Mouse (Mus musculus): ENCODE data around the gene Gm10382. TPM values are rescaled to one million over a fixed set of nuclear protein-coding genes. Genes with fewer than 3 reads are reported as not detected.
"Not testable (repeated sequence)": the region's sequence is repeated elsewhere in the genome, so short reads cannot be mapped to it uniquely, and the experiment has no call there.

The Gm10382 gene
- polyA plus RNA-seq, 1 experiment from 2014 or later, result 0.58 TPM

- not testable (repeated sequence) for H3K27me3 ChIP-seq (ENCODE audit: control insufficient read depth, insufficient read depth, low read length); H3K4me2 ChIP-seq (ENCODE audit: low read length); H3K9me3 ChIP-seq (ENCODE audit: control insufficient read depth, low read length); DNase-seq; H3K27ac ChIP-seq (replicated peaks; ENCODE audit: low read depth, low read length); H3K4me3 ChIP-seq (replicated peaks; ENCODE audit: low read depth, low read length); ATAC-seq (ENCODE audit: low FRiP score, low TSS enrichment); H3K4me1 ChIP-seq (ENCODE audit: control insufficient read depth, insufficient read depth, low read length); H3K9ac ChIP-seq (replicated peaks; ENCODE audit: low read length)
- peaks cover 48% of the 10 kb centered on the region for H3K36me3 ChIP-seq (ENCODE audit: control insufficient read depth, insufficient read depth, low read length)
- 90% methylated on average over 8 of the region's 8 CpGs for WGBS
These were observed 23.4 kb downstream of the Gm10382 start for GRCm38 (mm10) chr5:125412536-125412935.

- 83% methylated on average over 4 of the region's 4 CpGs for WGBS
These were observed 24.6 kb downstream of the Gm10382 start for GRCm38 (mm10) chr5:125413763-125414162.

DNA sequence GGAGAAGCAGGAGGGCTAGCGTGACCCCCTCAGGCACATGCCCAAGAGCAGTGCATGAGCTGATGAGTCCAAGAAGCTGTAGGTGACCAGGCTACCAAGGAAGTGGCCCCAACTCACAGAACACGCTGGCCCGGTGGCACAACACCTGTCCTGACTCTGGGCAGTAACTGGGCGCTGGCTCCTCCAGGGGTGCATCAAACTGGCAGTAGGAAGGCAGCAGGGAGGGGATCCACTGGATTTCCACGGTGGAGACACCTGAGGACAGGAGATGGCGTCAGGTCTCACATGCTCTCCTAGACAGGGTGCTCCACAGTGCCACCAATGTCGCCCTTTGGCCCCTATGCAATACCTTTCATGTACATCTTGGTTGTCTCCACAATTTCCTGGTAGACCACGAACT, 27.1 kb downstream of the Gm10382 start:
- ATAC-seq (ENCODE audit: low FRiP score, low TSS enrichment), result no peak
- no peak overlapping the region for H3K4me3 ChIP-seq (replicated peaks; ENCODE audit: low read depth, low read length)
- WGBS, result 95% methylated on average over 8 of the region's 8 CpGs
- H3K36me3 ChIP-seq (ENCODE audit: control insufficient read depth, insufficient read depth, low read length), result peaks cover 84% of the 10 kb centered on the region
- H3K9ac ChIP-seq (replicated peaks; ENCODE audit: low read length), result no peak overlapping the region
- no peaks in the 10 kb centered on the region for H3K9me3 ChIP-seq (ENCODE audit: control insufficient read depth, low read length)
- DNase-seq, result no peak
- H3K4me2 ChIP-seq (ENCODE audit: low read length), result no peak overlapping the region
- H3K27ac ChIP-seq (replicated peaks; ENCODE audit: low read depth, low read length), result no peak overlapping the region
- no peaks in the 10 kb centered on the region for H3K4me1 ChIP-seq (ENCODE audit: control insufficient read depth, insufficient read depth, low read length)
- no peaks in the 10 kb centered on the region for H3K27me3 ChIP-seq (ENCODE audit: control insufficient read depth, insufficient read depth, low read length)

More at GRCm38 (mm10) chr5:125413763-125414162, 24.6 kb downstream of the Gm10382 start:
- no peak overlapping the region for H3K4me3 ChIP-seq (replicated peaks; ENCODE audit: low read depth, low read length)
- no peak overlapping the region for H3K27ac ChIP-seq (replicated peaks; ENCODE audit: low read depth, low read length)
- no peak overlapping the region for H3K9ac ChIP-seq (replicated peaks; ENCODE audit: low read length)
- H3K27me3 ChIP-seq (ENCODE audit: control insufficient read depth, insufficient read depth, low read length), result no peaks in the 10 kb centered on the region
- DNase-seq (no peak), ATAC-seq (ENCODE audit: low FRiP score, low TSS enrichment) (no peak)
- no peaks in the 10 kb centered on the region for H3K4me1 ChIP-seq (ENCODE audit: control insufficient read depth, insufficient read depth, low read length)
- H3K9me3 ChIP-seq (ENCODE audit: control insufficient read depth, low read length), result no peaks in the 10 kb centered on the region
- peaks cover 60% of the 10 kb centered on the region for H3K36me3 ChIP-seq (ENCODE audit: control insufficient read depth, insufficient read depth, low read length)
- H3K4me2 ChIP-seq (ENCODE audit: low read length), result no peak overlapping the region

DNA sequence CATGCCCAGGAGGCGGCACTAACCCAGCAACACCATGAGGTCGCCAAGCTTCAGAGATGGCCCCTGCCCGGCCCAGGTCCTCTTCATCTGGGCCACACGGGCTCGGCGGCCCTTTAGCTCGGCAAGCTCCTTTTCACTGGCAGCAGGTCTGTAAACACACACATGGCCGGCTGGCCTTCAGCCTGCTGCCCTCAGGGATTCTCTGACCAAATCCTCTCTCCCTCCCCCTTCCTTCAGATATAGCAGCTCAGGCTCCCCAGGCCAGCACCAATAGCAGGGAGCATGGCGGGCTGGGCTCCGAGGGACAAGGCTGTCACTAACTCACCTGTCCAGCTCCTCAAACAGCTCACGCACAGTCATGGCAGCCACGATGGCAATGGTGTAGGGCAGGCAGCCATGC, 29.5 kb downstream of the Gm10382 start:
- no peaks in the 10 kb centered on the region for H3K9me3 ChIP-seq (ENCODE audit: control insufficient read depth, low read length)
- no peak overlapping the region for H3K4me3 ChIP-seq (replicated peaks; ENCODE audit: low read depth, low read length)
- no peak overlapping the region for H3K27ac ChIP-seq (replicated peaks; ENCODE audit: low read depth, low read length)
- WGBS, result 90% methylated on average over 12 of the region's 12 CpGs
- DNase-seq (no peak), ATAC-seq (ENCODE audit: low FRiP score, low TSS enrichment) (no peak)
- H3K36me3 ChIP-seq (ENCODE audit: control insufficient read depth, insufficient read depth, low read length), result peaks cover 98% of the 10 kb centered on the region
- H3K27me3 ChIP-seq (ENCODE audit: control insufficient read depth, insufficient read depth, low read length), result no peaks in the 10 kb centered on the region
- H3K9ac ChIP-seq (replicated peaks; ENCODE audit: low read length), result no peak overlapping the region
- no peaks in the 10 kb centered on the region for H3K4me1 ChIP-seq (ENCODE audit: control insufficient read depth, insufficient read depth, low read length)
- no peak overlapping the region for H3K4me2 ChIP-seq (ENCODE audit: low read length)

GRCm38 (mm10) chr5:125419124-125419523, 30.0 kb downstream of the Gm10382 start:
- WGBS, result 90% methylated on average over 11 of the region's 11 CpGs
- ATAC-seq (ENCODE audit: low FRiP score, low TSS enrichment), result no peak
- H3K27ac ChIP-seq (replicated peaks; ENCODE audit: low read depth, low read length), result no peak overlapping the region

GRCm38 (mm10) chr5:125425698-125426276, 36.7 kb downstream of the Gm10382 start:
- Histone ChIP-seq H3K27me3 (ENCODE audit: control insufficient read depth, insufficient read depth, low read length) (no peaks in the 10 kb centered on the region), H3K4me2 (ENCODE audit: low read length) (no peak overlapping the region), H3K9ac (replicated peaks; ENCODE audit: low read length) (no peak overlapping the region), H3K9me3 (ENCODE audit: control insufficient read depth, low read length) (no peaks in the 10 kb centered on the region), H3K27ac (replicated peaks; ENCODE audit: low read depth, low read length) (no peak overlapping the region), H3K4me1 (ENCODE audit: control insufficient read depth, insufficient read depth, low read length) (no peaks in the 10 kb centered on the region), H3K4me3 (replicated peaks; ENCODE audit: low read depth, low read length) (no peak overlapping the region), H3K36me3 (ENCODE audit: control insufficient read depth, insufficient read depth, low read length) (peaks cover 99% of the 10 kb centered on the region)
- WGBS, result 94% methylated on average over 10 of the region's 10 CpGs
- DNase-seq (no peak), ATAC-seq (ENCODE audit: low FRiP score, low TSS enrichment) (no peak)

More at GRCm38 (mm10) chr5:125419124-125419523, 30.0 kb downstream of the Gm10382 start:
- peaks cover 98% of the 10 kb centered on the region for H3K36me3 ChIP-seq (ENCODE audit: control insufficient read depth, insufficient read depth, low read length)
- no peaks in the 10 kb centered on the region for H3K4me1 ChIP-seq (ENCODE audit: control insufficient read depth, insufficient read depth, low read length)
- no peaks in the 10 kb centered on the region for H3K9me3 ChIP-seq (ENCODE audit: control insufficient read depth, low read length)
- DNase-seq, result no peak
- H3K4me3 ChIP-seq (replicated peaks; ENCODE audit: low read depth, low read length), result no peak overlapping the region
- no peaks in the 10 kb centered on the region for H3K27me3 ChIP-seq (ENCODE audit: control insufficient read depth, insufficient read depth, low read length)
- H3K4me2 ChIP-seq (ENCODE audit: low read length), result no peak overlapping the region
- no peak overlapping the region for H3K9ac ChIP-seq (replicated peaks; ENCODE audit: low read length)

GRCm38 (mm10) chr5:125426343-125426742, 37.2 kb downstream of the Gm10382 start:
- Histone ChIP-seq H3K27ac (replicated peaks; ENCODE audit: low read depth, low read length) (no peak overlapping the region), H3K9me3 (ENCODE audit: control insufficient read depth, low read length) (no peaks in the 10 kb centered on the region), H3K4me2 (ENCODE audit: low read length) (no peak overlapping the region), H3K27me3 (ENCODE audit: control insufficient read depth, insufficient read depth, low read length) (no peaks in the 10 kb centered on the region), H3K9ac (replicated peaks; ENCODE audit: low read length) (no peak overlapping the region), H3K4me1 (ENCODE audit: control insufficient read depth, insufficient read depth, low read length) (no peaks in the 10 kb centered on the region), H3K36me3 (ENCODE audit: control insufficient read depth, insufficient read depth, low read length) (peaks cover 99% of the 10 kb centered on the region), H3K4me3 (replicated peaks; ENCODE audit: low read depth, low read length) (no peak overlapping the region)
- DNase-seq (no peak), ATAC-seq (ENCODE audit: low FRiP score, low TSS enrichment) (no peak)
- WGBS, result 92% methylated on average over 10 of the region's 10 CpGs

GRCm38 (mm10) chr5:125432324-125432723, 43.2 kb downstream of the Gm10382 start:
- Histone ChIP-seq H3K36me3 (ENCODE audit: control insufficient read depth, insufficient read depth, low read length) (peaks cover 44% of the 10 kb centered on the region), H3K4me2 (ENCODE audit: low read length) (peak overlapping the region; percentile 88; the same call in 1 of the 2 replicates)
- ATAC-seq (ENCODE audit: low FRiP score, low TSS enrichment); H3K9ac ChIP-seq (replicated peaks; ENCODE audit: low read length); H3K4me3 ChIP-seq (replicated peaks; ENCODE audit: low read depth, low read length); H3K9me3 ChIP-seq (ENCODE audit: control insufficient read depth, low read length); H3K27me3 ChIP-seq (ENCODE audit: control insufficient read depth, insufficient read depth, low read length); H3K27ac ChIP-seq (replicated peaks; ENCODE audit: low read depth, low read length); DNase-seq; H3K4me1 ChIP-seq (ENCODE audit: control insufficient read depth, insufficient read depth, low read length): not testable (repeated sequence)
- WGBS, result 90% methylated on average over 2 of the region's 2 CpGs

DNA sequence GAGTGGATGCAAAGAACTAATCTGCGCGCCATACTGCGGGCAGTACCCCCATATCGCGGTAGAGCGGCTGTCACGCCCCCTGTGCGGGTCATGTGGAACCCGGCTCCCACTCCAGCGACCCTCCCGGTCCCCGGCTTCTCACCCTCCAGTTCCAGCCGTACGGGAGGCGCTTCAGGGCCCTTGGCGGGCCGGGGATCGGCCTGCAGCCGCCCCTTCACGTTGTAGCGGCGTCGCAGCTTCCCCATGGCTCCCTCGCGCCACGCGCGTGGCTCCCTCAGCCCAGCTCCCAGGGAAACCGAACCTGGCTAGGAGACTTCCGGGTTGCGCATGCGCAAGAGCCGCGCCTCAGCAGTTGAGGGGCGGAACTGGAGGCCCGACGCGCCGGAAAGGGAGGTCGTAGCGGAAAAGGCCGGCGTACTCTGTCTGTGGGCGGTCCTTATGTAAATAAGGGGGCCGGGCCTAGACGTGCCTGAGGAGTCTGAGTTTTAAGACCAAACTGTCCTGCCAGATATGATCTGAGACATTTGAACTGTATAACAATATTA, 44.7 kb downstream of the Gm10382 start, which contains the start of gene Dhx37:
Dhx37 (minus strand) TSS at position 329 of the 545 bp plus-strand sequence.
- Histone ChIP-seq H3K4me2 (ENCODE audit: low read length) (peak within 1 kb of the TSS; percentile 88), H3K36me3 (ENCODE audit: control insufficient read depth, insufficient read depth, low read length) (peaks cover 29% of the 10 kb centered on the region), H3K27ac (replicated peaks; ENCODE audit: low read depth, low read length) (peak within 1 kb of the TSS; percentile 75), H3K4me3 (replicated peaks; ENCODE audit: low read depth, low read length) (peak within 1 kb of the TSS; percentile 79), H3K4me1 (ENCODE audit: control insufficient read depth, insufficient read depth, low read length) (peaks cover 7% of the 10 kb centered on the region; the same call in 1 of the 2 replicates), H3K9ac (replicated peaks; ENCODE audit: low read length) (peak within 1 kb of the TSS; percentile 81), H3K9me3 (ENCODE audit: control insufficient read depth, low read length) (no peaks in the 10 kb centered on the region), H3K27me3 (ENCODE audit: control insufficient read depth, insufficient read depth, low read length) (no peaks in the 10 kb centered on the region)
- DNase-seq (peak; percentile 98), ATAC-seq (ENCODE audit: low FRiP score, low TSS enrichment) (peak; percentile 96)
- under 1% methylated on average over 46 of the region's 46 CpGs for WGBS

Measured in midbrain, embryonic 14.5 days (tissue).